Mouse (Mus musculus): Measurements from ENCODE around the gene Kazald1.
A peak's percentile ranks its signal among the peaks of the same experiment; 100 is the strongest.

The Kazald1 gene

GRCm38 (mm10) chr19:45074580-45075322 is at the start of gene Kazald1:
TSS of gene Kazald1 (plus strand) at chr19:45075241.
- peaks cover 45% of the 10 kb centered on the region for H3K27me3 ChIP-seq (ENCODE audit: insufficient read depth, low read length)
- H3K4me1 ChIP-seq (replicated peaks; ENCODE audit: low read depth, low read length), result peaks cover 62% of the 10 kb centered on the region
- H3K9me3 ChIP-seq (ENCODE audit: low read length), result 0 out of 2 replicates have a peak, but pooled peaks cover 3% of the 10 kb centered on the region

GRCm38 (mm10) chr19:45025937-45026568 is 49.0 kb upstream of the Kazald1 start:
- Histone ChIP-seq H3K9me3 (ENCODE audit: low read length) (no peaks in the 10 kb centered on the region), H3K27me3 (ENCODE audit: insufficient read depth, low read length) (peaks cover 58% of the 10 kb centered on the region), H3K4me3 (replicated peaks; ENCODE audit: low read length) (peak overlapping the region; percentile 71), H3K4me1 (replicated peaks; ENCODE audit: low read depth, low read length) (peaks cover 76% of the 10 kb centered on the region), H3K36me3 (ENCODE audit: insufficient read depth, low read length) (peaks cover 48% of the 10 kb centered on the region)
- TF ChIP-seq CTCF (conservative IDR thresholded peaks at IDR 0.05; ENCODE audit: low read length) (no peak), NANOG (IDR thresholded peaks at IDR 0.05; ENCODE audit: borderline replicate concordance, low read length) (no peak), POU5F1 (IDR thresholded peaks at IDR 0.05; ENCODE audit: borderline replicate concordance, low read length) (no peak)

More at GRCm38 (mm10) chr19:45074580-45075322, at the start of gene Kazald1:
- peak within 1 kb of the TSS; percentile 88 for H3K4me3 ChIP-seq (replicated peaks; ENCODE audit: low read length)
- no peaks in the 10 kb centered on the region for H3K36me3 ChIP-seq (ENCODE audit: insufficient read depth, low read length)
- TF ChIP-seq NANOG (IDR thresholded peaks at IDR 0.05; ENCODE audit: borderline replicate concordance, low read length) (no peak), CTCF (conservative IDR thresholded peaks at IDR 0.05; ENCODE audit: low read length) (no peak), POU5F1 (IDR thresholded peaks at IDR 0.05; ENCODE audit: borderline replicate concordance, low read length) (no peak)

GRCm38 (mm10) chr19:45026958-45027670 is 47.9 kb upstream of the Kazald1 start:
- Histone ChIP-seq H3K36me3 (ENCODE audit: insufficient read depth, low read length) (peaks cover 37% of the 10 kb centered on the region), H3K4me1 (replicated peaks; ENCODE audit: low read depth, low read length) (peaks cover 77% of the 10 kb centered on the region), H3K27me3 (ENCODE audit: insufficient read depth, low read length) (peaks cover 58% of the 10 kb centered on the region), H3K9me3 (ENCODE audit: low read length) (no peaks in the 10 kb centered on the region), H3K4me3 (replicated peaks; ENCODE audit: low read length) (peak overlapping the region; percentile 71; the same call in 1 of the 2 replicates)
- TF ChIP-seq POU5F1 (IDR thresholded peaks at IDR 0.05; ENCODE audit: borderline replicate concordance, low read length) (no peak), NANOG (IDR thresholded peaks at IDR 0.05; ENCODE audit: borderline replicate concordance, low read length) (no peak), CTCF (conservative IDR thresholded peaks at IDR 0.05; ENCODE audit: low read length) (no peak)

GRCm38 (mm10) chr19:45027848-45028247 is 47.2 kb upstream of the Kazald1 start:
- H3K4me3 ChIP-seq (replicated peaks; ENCODE audit: low read length), result peak overlapping the region; percentile 67
- H3K9me3 ChIP-seq (ENCODE audit: low read length), result no peaks in the 10 kb centered on the region
- H3K36me3 ChIP-seq (ENCODE audit: insufficient read depth, low read length), result peaks cover 31% of the 10 kb centered on the region
- H3K27me3 ChIP-seq (ENCODE audit: insufficient read depth, low read length), result peaks cover 58% of the 10 kb centered on the region
- TF ChIP-seq CTCF (conservative IDR thresholded peaks at IDR 0.05; ENCODE audit: low read length) (no peak), POU5F1 (IDR thresholded peaks at IDR 0.05; ENCODE audit: borderline replicate concordance, low read length) (no peak), NANOG (IDR thresholded peaks at IDR 0.05; ENCODE audit: borderline replicate concordance, low read length) (no peak)
- peaks cover 84% of the 10 kb centered on the region for H3K4me1 ChIP-seq (replicated peaks; ENCODE audit: low read depth, low read length)

GRCm38 (mm10) chr19:45028746-45029145 is 46.3 kb upstream of the Kazald1 start:
- peaks cover 87% of the 10 kb centered on the region for H3K4me1 ChIP-seq (replicated peaks; ENCODE audit: low read depth, low read length)
- H3K9me3 ChIP-seq (ENCODE audit: low read length), result no peaks in the 10 kb centered on the region
- H3K36me3 ChIP-seq (ENCODE audit: insufficient read depth, low read length), result peaks cover 27% of the 10 kb centered on the region
- peaks cover 55% of the 10 kb centered on the region for H3K27me3 ChIP-seq (ENCODE audit: insufficient read depth, low read length)
- H3K4me3 ChIP-seq (replicated peaks; ENCODE audit: low read length), result peak overlapping the region; percentile 67
- TF ChIP-seq CTCF (conservative IDR thresholded peaks at IDR 0.05; ENCODE audit: low read length) (no peak), NANOG (IDR thresholded peaks at IDR 0.05; ENCODE audit: borderline replicate concordance, low read length) (no peak), POU5F1 (IDR thresholded peaks at IDR 0.05; ENCODE audit: borderline replicate concordance, low read length) (no peak)

GRCm38 (mm10) chr19:45029571-45029970 is 45.5 kb upstream of the Kazald1 start:
- Histone ChIP-seq H3K4me3 (replicated peaks; ENCODE audit: low read length) (no peak overlapping the region), H3K27me3 (ENCODE audit: insufficient read depth, low read length) (peaks cover 49% of the 10 kb centered on the region), H3K9me3 (ENCODE audit: low read length) (no peaks in the 10 kb centered on the region), H3K36me3 (ENCODE audit: insufficient read depth, low read length) (peaks cover 25% of the 10 kb centered on the region), H3K4me1 (replicated peaks; ENCODE audit: low read depth, low read length) (peaks cover 81% of the 10 kb centered on the region)
- TF ChIP-seq CTCF (conservative IDR thresholded peaks at IDR 0.05; ENCODE audit: low read length) (no peak), POU5F1 (IDR thresholded peaks at IDR 0.05; ENCODE audit: borderline replicate concordance, low read length) (no peak), NANOG (IDR thresholded peaks at IDR 0.05; ENCODE audit: borderline replicate concordance, low read length) (no peak)

- peaks cover 44% of the 10 kb centered on the region for H3K27me3 ChIP-seq (ENCODE audit: insufficient read depth, low read length)
- H3K9me3 ChIP-seq (ENCODE audit: low read length), result no peaks in the 10 kb centered on the region
- peaks cover 25% of the 10 kb centered on the region for H3K36me3 ChIP-seq (ENCODE audit: insufficient read depth, low read length)
- no peak overlapping the region for H3K4me3 ChIP-seq (replicated peaks; ENCODE audit: low read length)
- TF ChIP-seq NANOG (IDR thresholded peaks at IDR 0.05; ENCODE audit: borderline replicate concordance, low read length), result no peak
- TF ChIP-seq CTCF (conservative IDR thresholded peaks at IDR 0.05; ENCODE audit: low read length), result peak; percentile 76
- TF ChIP-seq POU5F1 (IDR thresholded peaks at IDR 0.05; ENCODE audit: borderline replicate concordance, low read length), result no peak
- peaks cover 75% of the 10 kb centered on the region for H3K4me1 ChIP-seq (replicated peaks; ENCODE audit: low read depth, low read length)
Observed at GRCm38 (mm10) chr19:45030111-45030510, 44.9 kb upstream of the Kazald1 start.
